Mouse (Mus musculus): ENCODE data around the gene Slc31a1.
A peak's percentile ranks its signal among the peaks of the same experiment; 100 is the strongest.

The Slc31a1 gene

DNA sequence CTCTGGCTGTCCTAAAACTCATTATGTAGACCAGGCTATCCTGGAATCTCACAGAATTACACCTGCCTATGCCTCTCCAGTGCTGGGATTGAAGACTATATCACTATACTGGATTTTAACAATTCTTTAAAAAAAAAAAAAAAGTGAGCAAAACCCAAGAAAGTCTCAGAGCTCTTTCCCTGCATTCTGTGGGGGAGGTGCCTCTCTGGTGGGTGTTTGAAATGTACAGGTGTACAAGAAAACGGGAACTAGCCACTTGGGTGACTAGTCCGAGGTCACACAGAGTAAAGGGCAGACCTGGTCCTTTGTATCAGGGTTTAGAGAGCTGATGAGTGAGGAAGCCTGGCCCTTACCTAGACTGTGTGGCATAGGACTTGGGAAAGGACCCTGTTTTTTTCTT is 1.9 kb downstream of the Slc31a1 start:
- DNase-seq (ENCODE audit: low read depth, low spot score): no peak

- no peak for DNase-seq (ENCODE audit: low read depth, low spot score)
Measured at GRCm38 (mm10) chr4:62364299-62364698, 3.8 kb downstream of the Slc31a1 start.

DNA sequence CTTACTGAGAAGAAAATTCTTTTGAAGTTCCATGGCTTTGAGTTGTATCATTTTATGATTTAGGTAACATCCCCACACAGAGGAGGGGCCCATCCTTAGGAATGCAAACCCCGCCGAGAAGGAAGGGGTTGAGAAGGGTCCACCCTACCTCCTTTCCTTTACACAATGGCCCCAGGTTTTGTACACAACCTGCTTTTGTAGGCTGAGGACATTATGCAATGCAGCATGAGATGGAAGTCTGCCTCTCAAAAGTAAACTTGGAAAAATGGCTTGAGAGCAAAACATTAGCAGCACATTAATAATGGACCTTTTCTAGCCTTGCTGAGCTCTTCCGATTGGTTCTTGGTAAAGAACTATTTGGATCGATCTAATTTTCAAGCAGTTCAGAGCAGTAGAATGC is 5.8 kb downstream of the Slc31a1 start:
- DNase-seq (ENCODE audit: low read depth, low spot score): no peak

DNA sequence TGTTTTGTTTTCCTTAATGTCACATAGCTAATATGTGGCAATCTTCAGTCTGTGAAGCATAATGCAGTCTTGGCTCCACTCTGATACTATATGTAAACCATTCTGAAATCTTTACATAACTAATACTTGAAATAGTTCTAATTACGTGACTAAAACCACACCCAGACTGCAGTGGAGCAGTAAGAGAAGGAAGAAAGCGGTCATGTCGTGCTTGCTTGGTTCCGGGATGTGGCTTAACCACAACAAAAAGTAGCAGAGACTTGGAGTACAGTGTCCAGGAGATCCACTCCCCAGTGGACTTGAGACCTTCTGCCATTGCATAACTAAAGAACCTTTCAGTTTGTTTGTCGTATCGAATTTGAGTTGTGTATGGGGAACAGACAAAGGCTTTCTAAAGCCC is 7.1 kb downstream of the Slc31a1 start:
- no peak for DNase-seq (ENCODE audit: low read depth, low spot score)

DNA sequence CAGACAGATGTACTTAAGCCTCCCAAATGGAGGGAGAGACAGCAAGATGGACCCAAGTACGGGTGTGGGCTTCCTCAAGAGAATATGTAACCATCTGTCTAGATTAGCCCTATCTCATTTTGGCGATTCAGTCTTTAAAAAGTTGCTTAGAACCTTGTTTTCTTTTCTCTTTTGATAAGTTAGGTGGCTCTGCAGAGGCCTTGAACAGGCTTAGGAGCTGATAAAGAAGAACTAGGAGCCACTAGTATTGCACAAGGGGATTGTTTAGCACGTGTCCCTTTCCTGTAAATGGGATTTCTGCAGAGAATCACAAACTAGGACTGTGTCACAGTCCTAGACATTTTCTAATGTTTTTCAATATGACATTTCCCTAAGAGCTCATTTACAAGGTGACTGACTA is 8.6 kb downstream of the Slc31a1 start:
- no peak for DNase-seq (ENCODE audit: low read depth, low spot score)

DNA sequence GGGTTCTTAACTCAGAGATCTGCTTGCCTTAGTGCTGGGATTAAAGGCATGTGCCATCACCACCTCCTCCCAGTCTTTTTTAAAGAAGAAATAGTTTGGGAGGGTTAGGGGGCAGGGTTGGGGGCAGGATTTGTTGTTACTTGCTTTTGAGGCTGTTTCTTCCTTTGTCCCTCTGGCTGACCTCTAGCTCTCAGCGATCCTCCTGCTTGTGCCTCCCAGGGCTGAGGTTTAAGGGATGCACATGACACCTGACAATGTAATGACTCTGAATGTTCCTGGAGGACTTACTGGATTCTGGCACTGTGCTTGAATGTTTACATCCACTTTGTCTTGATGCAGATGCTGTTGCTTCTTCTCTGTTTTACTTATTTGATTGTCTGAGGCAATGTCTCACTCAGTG is 11.9 kb downstream of the Slc31a1 start:
- DNase-seq (ENCODE audit: low read depth, low spot score): no peak

- no peak for DNase-seq (ENCODE audit: low read depth, low spot score)
Measured at GRCm38 (mm10) chr4:62372818-62373520, 12.4 kb downstream of the Slc31a1 start.

GRCm38 (mm10) chr4:62373668-62374067 is 13.1 kb downstream of the Slc31a1 start:
- DNase-seq (ENCODE audit: low read depth, low spot score): no peak

DNA sequence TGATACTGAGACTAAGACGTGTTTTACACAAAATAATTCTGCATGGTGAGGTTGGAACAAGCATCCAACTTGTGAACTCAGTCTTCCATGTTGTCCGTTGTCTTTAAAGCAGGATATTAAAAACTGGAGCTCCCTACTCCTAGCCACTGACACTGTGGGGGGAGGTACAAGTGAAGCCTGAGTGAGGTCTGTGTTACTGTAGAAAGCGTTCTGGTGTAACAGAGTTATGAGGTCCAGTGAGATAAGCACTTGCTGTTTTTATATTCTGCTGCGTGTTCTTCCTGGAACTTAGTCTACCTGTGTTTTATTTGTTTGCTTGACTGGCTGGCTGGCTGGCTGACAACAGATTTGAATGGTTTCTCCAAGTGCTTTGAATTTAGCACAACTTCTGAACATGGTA is 13.8 kb downstream of the Slc31a1 start:
- DNase-seq (ENCODE audit: low read depth, low spot score): no peak

DNA sequence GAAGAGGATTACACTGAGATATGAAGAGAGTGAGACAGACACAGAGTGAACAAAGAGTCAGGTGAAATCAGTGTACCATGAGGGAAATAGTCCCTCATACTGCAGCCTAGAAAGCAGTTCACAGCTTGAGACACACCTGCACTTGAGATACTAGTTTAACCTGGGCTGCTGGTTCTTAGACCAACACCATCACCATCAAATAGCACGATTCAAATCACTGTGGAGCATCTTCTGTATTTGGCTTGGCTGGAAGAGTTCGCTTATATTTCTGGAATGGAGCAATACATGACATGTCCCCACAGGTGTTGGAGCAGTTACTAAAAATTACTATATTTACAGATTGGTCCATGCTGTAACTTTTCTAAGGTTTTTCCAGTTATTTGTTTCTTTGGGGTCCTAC is 15.6 kb downstream of the Slc31a1 start:
- DNase-seq (ENCODE audit: low read depth, low spot score): no peak

DNA sequence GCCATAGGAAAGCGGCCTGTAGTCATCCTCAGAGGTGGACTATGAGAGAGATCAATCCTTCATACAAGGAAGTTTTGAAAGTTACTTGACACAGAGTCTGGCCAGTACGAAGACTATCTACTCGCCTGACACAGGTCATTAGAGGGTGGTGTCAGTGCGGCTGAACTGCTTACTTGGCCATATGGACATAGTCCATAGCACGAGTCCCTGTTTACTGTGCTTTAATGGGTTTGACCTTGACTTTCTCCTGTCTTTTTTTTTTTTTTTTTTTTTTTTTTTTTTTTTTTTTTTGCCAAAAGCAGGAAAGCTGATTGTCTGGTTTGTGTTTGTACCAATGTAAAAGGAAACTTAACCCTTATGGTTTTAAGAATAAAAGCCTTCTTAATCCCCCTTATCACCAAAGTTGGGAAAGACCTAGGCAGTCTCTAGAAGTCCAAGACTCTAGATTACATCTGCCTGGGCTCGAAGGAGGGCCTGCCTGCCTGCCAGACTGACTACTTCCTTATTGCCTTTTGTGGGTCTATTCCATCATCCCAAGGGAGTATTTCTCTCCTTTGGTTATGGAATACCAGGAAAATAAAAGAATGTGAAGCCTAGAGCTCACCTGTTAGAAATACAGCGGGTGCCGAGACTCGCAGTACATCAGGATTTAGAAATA is 19.3 kb downstream of the Slc31a1 start:
- DNase-seq (ENCODE audit: low read depth, low spot score): no peak

DNA sequence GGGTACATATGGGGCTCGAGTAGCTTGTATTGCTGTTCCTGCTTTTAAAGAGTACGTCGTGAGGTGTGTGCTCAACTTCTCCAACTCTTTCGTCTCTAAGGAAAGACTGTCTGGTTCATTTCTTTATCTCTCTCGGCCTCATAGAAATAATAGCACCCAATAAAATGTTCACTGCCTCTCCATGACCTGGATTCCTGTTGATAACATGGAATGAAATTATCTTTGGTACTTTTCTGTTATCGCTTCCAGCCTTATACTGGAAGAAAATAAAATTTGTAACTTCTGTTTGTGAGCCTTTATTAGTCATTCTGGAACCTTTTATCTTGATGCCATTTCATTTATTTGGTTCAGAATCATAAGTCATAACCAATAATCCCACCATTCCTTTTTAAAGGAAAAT is 22.7 kb downstream of the Slc31a1 start:
- no peak for DNase-seq (ENCODE audit: low read depth, low spot score)

- DNase-seq (ENCODE audit: low read depth, low spot score): no peak
Measured at GRCm38 (mm10) chr4:62383752-62384151, 23.2 kb downstream of the Slc31a1 start.

GRCm38 (mm10) chr4:62384159-62384558 is 23.6 kb downstream of the Slc31a1 start:
- DNase-seq (ENCODE audit: low read depth, low spot score): no peak

GRCm38 (mm10) chr4:62385439-62385838 is 24.9 kb downstream of the Slc31a1 start:
- no peak for DNase-seq (ENCODE audit: low read depth, low spot score)

DNA sequence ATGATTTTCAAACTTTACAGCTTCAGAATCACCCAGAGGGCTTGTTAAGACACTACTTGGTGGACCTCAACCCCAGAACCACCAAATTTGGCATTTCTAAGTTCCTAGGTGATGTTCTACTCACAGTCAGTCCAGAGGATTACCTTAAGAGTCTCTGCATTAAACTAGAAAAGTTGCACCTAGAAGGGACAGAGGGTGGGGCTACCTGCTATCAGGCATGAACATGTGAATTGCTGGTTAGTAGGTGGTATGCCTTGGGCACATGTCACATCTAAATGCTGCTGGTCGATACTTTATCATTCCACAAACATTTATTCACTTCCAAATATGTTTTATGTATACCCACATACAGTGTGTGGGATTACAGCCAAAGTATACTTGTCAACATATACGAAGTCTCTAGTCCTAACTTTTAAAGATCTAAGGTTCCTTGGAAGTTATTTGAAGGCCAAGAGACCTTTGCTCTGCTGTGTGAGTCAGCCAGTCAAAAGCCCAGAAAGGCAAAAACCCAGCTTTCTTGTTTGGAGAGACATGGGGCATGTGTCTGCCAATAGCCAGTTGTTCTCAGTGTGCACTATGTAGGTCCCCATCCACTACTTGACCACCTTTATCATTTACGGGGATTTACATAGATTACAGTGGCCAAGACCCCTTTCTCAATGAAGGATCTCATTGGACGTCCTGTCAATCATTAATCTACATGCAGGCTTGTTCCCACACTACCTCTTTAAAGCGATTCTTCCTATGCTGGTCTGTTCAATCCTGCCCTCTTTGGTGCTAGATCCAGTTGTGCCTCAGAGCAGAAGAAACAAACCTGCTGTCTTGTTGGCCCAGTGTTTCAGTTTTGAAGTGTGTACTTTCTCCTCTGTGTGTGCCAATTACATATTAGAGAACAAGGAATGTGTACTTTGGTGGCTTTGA is 29.3 kb downstream of the Slc31a1 start:
- no peak for DNase-seq (ENCODE audit: low read depth, low spot score)

DNA sequence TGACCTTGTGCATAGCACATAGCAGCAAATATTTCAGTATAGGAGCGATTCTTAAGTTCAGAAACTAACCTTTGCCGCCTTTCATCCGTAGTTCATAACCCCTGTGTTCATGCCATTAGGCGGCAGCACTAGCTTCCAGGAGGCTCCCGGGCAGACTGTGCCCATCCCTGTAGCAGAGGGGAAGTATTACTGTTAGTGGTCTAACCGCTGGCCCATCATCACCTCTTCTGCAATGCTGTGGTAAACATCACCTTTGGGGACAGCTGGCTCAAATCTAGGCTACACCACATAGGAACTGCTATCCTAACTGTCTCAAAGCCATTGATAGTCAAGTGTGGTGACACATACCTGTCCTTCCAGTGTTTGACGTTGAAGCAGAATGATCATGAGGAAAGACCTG is 31.4 kb downstream of the Slc31a1 start:
- no peak for DNase-seq (ENCODE audit: low read depth, low spot score)

GRCm38 (mm10) chr4:62393459-62393858 is 32.9 kb downstream of the Slc31a1 start:
- DNase-seq (ENCODE audit: low read depth, low spot score): no peak

DNA sequence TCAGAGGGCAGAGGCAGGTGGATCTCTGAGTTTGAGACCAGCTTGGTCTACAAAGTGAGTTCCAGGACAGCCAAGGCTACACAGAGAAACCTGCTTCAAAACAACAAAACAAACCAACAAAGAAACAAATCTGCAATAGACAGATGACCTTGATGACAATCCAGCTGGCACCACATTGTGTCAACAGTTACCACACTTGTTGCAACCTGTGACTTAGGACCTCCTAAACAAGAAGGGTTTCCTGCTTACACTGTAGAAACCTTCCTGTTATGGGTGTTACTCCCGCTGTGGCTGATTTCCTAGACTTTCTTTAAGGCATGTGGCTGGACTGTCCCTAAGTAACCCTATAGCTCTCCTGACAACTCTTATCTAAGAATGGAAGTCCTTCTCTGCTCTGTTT is 35.3 kb downstream of the Slc31a1 start:
- no peak for DNase-seq (ENCODE audit: low read depth, low spot score)

DNA sequence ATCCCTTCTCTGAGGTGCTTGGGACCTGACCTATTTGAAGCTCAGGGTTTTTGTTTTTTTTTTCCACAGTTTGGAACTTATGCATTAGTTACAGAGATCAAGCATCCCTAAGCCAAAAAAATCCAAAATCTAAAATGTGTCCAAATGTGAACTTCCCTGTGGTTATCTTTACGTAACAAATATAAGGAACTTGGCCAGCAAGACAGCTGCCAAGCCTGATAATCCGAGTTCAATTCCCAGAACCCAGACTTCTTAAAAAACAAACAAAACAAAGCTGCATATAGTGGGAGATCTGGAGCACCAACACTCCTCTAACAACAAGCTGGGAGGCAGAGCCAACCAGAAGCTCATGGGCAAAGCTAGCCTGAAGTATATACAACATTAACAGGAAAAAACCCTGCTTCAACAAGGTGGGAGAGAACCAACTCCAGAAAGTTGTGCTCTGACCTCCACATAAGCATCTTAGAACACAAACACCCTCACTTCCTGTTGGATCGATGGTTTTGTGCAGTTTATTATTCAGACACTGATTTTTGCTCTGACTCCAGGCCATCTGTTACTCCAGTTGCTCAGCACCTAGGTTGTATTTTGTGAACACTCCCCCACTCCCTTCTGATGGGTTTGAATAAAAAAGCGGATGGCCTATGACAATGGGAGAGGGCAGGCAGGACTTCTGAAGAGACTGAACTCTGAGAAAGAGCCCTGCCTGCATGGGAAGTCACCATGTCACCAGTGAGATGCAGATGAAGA is 37.3 kb downstream of the Slc31a1 start:
- DNase-seq (ENCODE audit: low read depth, low spot score): no peak

- peak; percentile 94 for DNase-seq (ENCODE audit: low read depth, low spot score)
Measured at GRCm38 (mm10) chr4:62398956-62399355, 38.4 kb downstream of the Slc31a1 start.

- DNase-seq (ENCODE audit: low read depth, low spot score): no peak
Measured at GRCm38 (mm10) chr4:62406133-62406532, 45.6 kb downstream of the Slc31a1 start.
